Mouse (Mus musculus) ES-E14 (cell line): ENCODE measurements around the gene Ptgis. TPM values are rescaled to one million over a fixed set of nuclear protein-coding genes. Genes with fewer than 3 reads are reported as not detected.
A peak's percentile ranks its signal among the peaks of the same experiment; 100 is the strongest.

ENCODE experiments used
- DNase-seq: peaks from one replicate; pipeline ENCODE4 v3.0.0-alpha.2; 2013; ENCODE audit warnings: low read depth, low spot score
- H3K27ac ChIP-seq: 2 replicates; pipeline ENCODE4 v1.5.1; 2012; ENCODE audit warnings: low read depth, mild to moderate bottlenecking, low read length, moderate library complexity, mixed read lengths; ENCODE audit not compliant: poor library complexity, insufficient read depth, severe bottlenecking
- H3K36me3 ChIP-seq: 2 replicates; pipeline ENCODE4 v1.6.1; 2012; ENCODE audit warnings: mild to moderate bottlenecking, low read length, moderate library complexity, mixed read lengths; ENCODE audit not compliant: control insufficient read depth, poor library complexity, insufficient read depth, severe bottlenecking
- H3K4me1 ChIP-seq, 2 experiments: fragments of 150-350 bp in 1 of 2; sonication (generic) in 1 of 2; 2 replicates each; pipeline ENCODE4 v1.6.1; 2012; ENCODE audit warnings: low read length in 2 of 2, mild to moderate bottlenecking in 1 of 2, mixed read lengths in 1 of 2; ENCODE audit not compliant: control insufficient read depth in 2 of 2, insufficient read depth in 2 of 2, poor library complexity in 1 of 2
- H3K4me3 ChIP-seq, 2 experiments: fragments of 150-350 bp in 1 of 2; sonication (generic) in 1 of 2; 2 replicates each; pipeline ENCODE4 v1.5.1; 2012; ENCODE audit warnings: low read length in 2 of 2, low read depth in 1 of 2, mild to moderate bottlenecking in 1 of 2, mixed read lengths in 1 of 2; ENCODE audit not compliant: insufficient read depth in 1 of 2, poor library complexity in 1 of 2, severe bottlenecking in 1 of 2
- H3K9ac ChIP-seq: 2 replicates; pipeline ENCODE4 v1.6.1; 2012; ENCODE audit warnings: low read depth, mild to moderate bottlenecking, low read length, mixed read lengths; ENCODE audit not compliant: poor library complexity, insufficient read depth, severe bottlenecking
- H3K9me3 ChIP-seq: fragments of 150-350 bp; sonication (generic); 2 replicates; pipeline ENCODE4 v1.6.1; 2012; ENCODE audit warnings: low read depth, mild to moderate bottlenecking, low read length; ENCODE audit not compliant: control insufficient read depth, insufficient read depth
- CHD2 ChIP-seq: IDR thresholded peaks from 2 replicates; pipeline ENCODE4 v1.6.1; 2014; ENCODE audit warnings: mild to moderate bottlenecking, low read depth, low read length, inconsistent platforms
- HCFC1 ChIP-seq: IDR thresholded peaks from 2 replicates; pipeline ENCODE4 v1.6.1; 2012; ENCODE audit warnings: low read length, inconsistent platforms, borderline replicate concordance; ENCODE audit not compliant: insufficient read depth
- MAFK ChIP-seq: IDR thresholded peaks from 2 replicates; pipeline ENCODE4 v1.6.1; 2014; ENCODE audit warnings: mild to moderate bottlenecking, low read depth, low read length, inconsistent platforms; ENCODE audit not compliant: insufficient read depth
- ZC3H11A ChIP-seq: IDR thresholded peaks from 2 replicates; pipeline ENCODE4 v1.6.1; 2012; ENCODE audit warnings: low read depth, mild to moderate bottlenecking, inconsistent platforms, low read length, borderline replicate concordance
- ZNF384 ChIP-seq: IDR thresholded peaks from 2 replicates; pipeline ENCODE4 v1.6.1; 2012; ENCODE audit warnings: low read depth, low read length, inconsistent platforms
- in situ Hi-C, 2 experiments: fragments of 600-800 bp; cut with MboI; formaldehyde crosslinking; loops; one replicate each; pipeline ENCODE4 v1.15.1; 2025; ENCODE audit warnings: low sequenced_read_pairs in 2 of 2, inconsistent platforms in 1 of 2; ENCODE audit not compliant: unreplicated experiment in 2 of 2
- total RNA-seq: library from RNA; depleted of rRNA; stranded (reverse); fragments of 300-350 nt; gene quantifications from 2 replicates; pipeline ENCODE4 v1.2.3, GENCODE M21; 2012

Ptgis gene
- total RNA-seq, 1 experiment: 16.1 TPM

GRCm38 (mm10) chr2:167239262-167239661 lies 1.1 kb downstream of the Ptgis start:
- no peaks in the 10 kb centered on the region for H3K36me3 ChIP-seq
- H3K9me3 ChIP-seq: no peaks in the 10 kb centered on the region
- no peak overlapping the region for H3K27ac ChIP-seq
- H3K4me1 ChIP-seq: peaks cover 0 to 7% of the 10 kb centered on the region in 2 experiments; a peak in 1 of 4 replicates
- no peak overlapping the region for H3K9ac ChIP-seq
- H3K4me3 ChIP-seq: no peak overlapping the region
- TF ChIP-seq ZNF384 (no peak), CHD2 (no peak), HCFC1 (no peak), ZC3H11A (no peak), MAFK (no peak)
- in situ Hi-C loops: no loop called here
- DNase-seq: no peak

GRCm38 (mm10) chr2:167237224-167237623 lies 3.2 kb downstream of the Ptgis start:
- Histone ChIP-seq H3K9me3 (no peaks in the 10 kb centered on the region), H3K27ac (no peak overlapping the region), H3K9ac (no peak overlapping the region), H3K36me3 (no peaks in the 10 kb centered on the region), H3K4me1 (peaks cover 0 to 7% of the 10 kb centered on the region in 2 experiments; a peak in 1 of 4 replicates), H3K4me3 (no peak overlapping the region)
- no peak for TF ChIP-seq CHD2
- TF ChIP-seq MAFK: no peak
- TF ChIP-seq ZC3H11A: no peak
- TF ChIP-seq ZNF384: no peak
- no peak for TF ChIP-seq HCFC1
- in situ Hi-C loops: no loop called here
- DNase-seq: no peak

GRCm38 (mm10) chr2:167236174-167236573 lies 4.2 kb downstream of the Ptgis start:
- DNase-seq: no peak
- no peak for TF ChIP-seq ZC3H11A
- H3K4me3 ChIP-seq: no peak overlapping the region
- H3K36me3 ChIP-seq: no peaks in the 10 kb centered on the region
- in situ Hi-C loops: no loop called here
- H3K4me1 ChIP-seq: peaks cover 0 to 10% of the 10 kb centered on the region in 2 experiments; a peak in 1 of 4 replicates
- H3K9me3 ChIP-seq: no peaks in the 10 kb centered on the region
- H3K9ac ChIP-seq: no peak overlapping the region; the same call in 1 of the 2 replicates
- H3K27ac ChIP-seq: no peak overlapping the region

- no peaks in the 10 kb centered on the region for H3K36me3 ChIP-seq
- peaks cover 0 to 7% of the 10 kb centered on the region in 2 experiments; a peak in 1 of 4 replicates for H3K4me1 ChIP-seq
- H3K9me3 ChIP-seq: no peaks in the 10 kb centered on the region
- H3K9ac ChIP-seq: peak overlapping the region; percentile 60
- DNase-seq: no peak
- in situ Hi-C loops: no loop called here
- no peak overlapping the region for H3K27ac ChIP-seq
- TF ChIP-seq MAFK (no peak), ZC3H11A (no peak), ZNF384 (no peak), HCFC1 (no peak), CHD2 (no peak)
- peak overlapping the region; percentile 24 to 38; a peak in 3 of 4 replicates for H3K4me3 ChIP-seq
These were observed 4.9 kb downstream of the Ptgis start for GRCm38 (mm10) chr2:167235338-167236018.

- Histone ChIP-seq H3K9me3 (no peaks in the 10 kb centered on the region), H3K9ac (0 out of 2 replicates have a peak overlapping the region, but pooled peaks have one; percentile 1), H3K4me1 (peaks cover 0 to 13% of the 10 kb centered on the region in 2 experiments; a peak in 1 of 4 replicates), H3K4me3 (peak overlapping the region in 1 of 2 experiments; percentile 16; a peak in 1 of 4 replicates), H3K36me3 (no peaks in the 10 kb centered on the region), H3K27ac (no peak overlapping the region)
- in situ Hi-C loops: no loop called here
- TF ChIP-seq HCFC1 (no peak), CHD2 (no peak), ZNF384 (no peak), ZC3H11A (no peak), MAFK (no peak)
- DNase-seq: no peak
These were observed 6.6 kb downstream of the Ptgis start for GRCm38 (mm10) chr2:167233771-167234170.
